Mouse (Mus musculus) stomach, postnatal 0 days (tissue): ENCODE measurements at regions not wholly inside any gene's neighbourhood (a gene's known extent, or its start where the extent isn't known, plus 50 kb on each side); places are given as distances from the start of the nearest gene placed in this dataset.

ENCODE experiments used
- CTCF ChIP-seq: IDR thresholded peaks from 2 replicates; pipeline ENCODE4 v1.5.1; 2016; ENCODE audit warnings: antibody characterized with exemption, low read depth, mild to moderate bottlenecking, moderate library complexity
- EP300 ChIP-seq: optimal IDR thresholded peaks from 2 replicates; pipeline ENCODE3; 2016; ENCODE audit warnings: antibody characterized with exemption

DNA sequence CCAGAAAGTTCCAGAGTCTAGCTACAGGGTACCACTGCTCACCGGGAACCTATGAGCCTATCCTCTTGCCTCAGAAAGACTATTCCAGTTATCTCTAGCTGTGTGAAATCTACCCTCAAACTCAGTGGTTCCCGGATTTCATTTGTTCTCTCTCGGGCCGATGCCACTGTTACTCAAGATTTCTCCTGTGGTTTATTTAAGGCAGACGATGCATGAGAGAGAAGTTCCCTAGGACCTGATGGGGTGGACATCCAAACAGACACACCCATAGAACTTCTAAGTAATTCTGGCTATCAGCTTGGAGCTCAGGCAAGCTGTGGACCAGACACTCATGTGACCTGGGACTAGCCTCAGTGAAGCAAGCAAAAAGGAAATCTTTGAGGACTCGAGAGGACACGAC is 63.8 kb upstream of the Srd5a3 start:
- TF ChIP-seq CTCF (no peak), EP300 (no peak)
